Mouse (Mus musculus) intestine, embryonic 16.5 days (tissue): ENCODE measurements around the gene Gramd4. TPM values are rescaled to one million over a fixed set of nuclear protein-coding genes. Genes with fewer than 3 reads are reported as not detected.
"Not testable (repeated sequence)": the region's sequence is repeated elsewhere in the genome, so short reads cannot be mapped to it uniquely, and the experiment has no call there.

Experiments
- ATAC-seq: fragments of 200-750 bp; cut with Nextera tagmentation; 2 replicates; pipeline ENCODE4 v1.8.0; 2017; ENCODE audit warnings: moderate TSS enrichment, moderate library complexity
- H3K27ac ChIP-seq: fragments of 300-500 bp; sonication (generic); 2 replicates; pipeline ENCODE4 v1.5.1; 2014; ENCODE audit warnings: mild to moderate bottlenecking, low read length
- H3K27me3 ChIP-seq: fragments of 300-500 bp; sonication (generic); replicated peaks from 2 replicates; pipeline ENCODE4 v1.6.1; 2014; ENCODE audit warnings: low read length, control low read depth, mixed read lengths; ENCODE audit not compliant: control insufficient read depth, insufficient read depth
- H3K36me3 ChIP-seq: fragments of 300-500 bp; sonication (generic); 2 replicates; pipeline ENCODE4 v1.6.1; 2014; ENCODE audit warnings: low read length, control low read depth; ENCODE audit not compliant: control insufficient read depth, insufficient read depth
- H3K4me1 ChIP-seq: fragments of 300-500 bp; sonication (generic); 2 replicates; pipeline ENCODE4 v1.6.1; 2014; ENCODE audit warnings: low read length, control low read depth, mixed read lengths; ENCODE audit not compliant: control insufficient read depth, insufficient read depth
- H3K4me2 ChIP-seq: fragments of 300-500 bp; sonication (generic); 2 replicates; pipeline ENCODE4 v1.6.1; 2014; ENCODE audit warnings: low read depth, low read length, control low read depth
- H3K4me3 ChIP-seq: fragments of 300-500 bp; sonication (generic); 2 replicates; pipeline ENCODE4 v1.5.1; 2014; ENCODE audit warnings: mild to moderate bottlenecking, low read length
- H3K9ac ChIP-seq: fragments of 300-500 bp; sonication (generic); 2 replicates; pipeline ENCODE4 v1.6.1; 2014; ENCODE audit warnings: low read depth, low read length
- H3K9me3 ChIP-seq: fragments of 300-500 bp; sonication (generic); 2 replicates; pipeline ENCODE4 v1.6.1; 2016; ENCODE audit warnings: low read length, control low read depth; ENCODE audit not compliant: control insufficient read depth
- WGBS: fragments of 180-500 bp; shearing (Covaris S2); extraction: QIAGEN DNeasy Blood & Tissue Kit; methylation state at CpG from one replicate; pipeline ENCODE4 v1.1.7; 2014; 5-methylcytosine and 5-hydroxymethylcytosine counted together
- polyA plus RNA-seq: library from polyadenylated mRNA; unstranded; fragments of >200 nt; fragmentation: Nextera tagmentation; extraction: Ambion mirVana; gene quantifications from 2 replicates; pipeline ENCODE4 v1.2.1, GENCODE M21; 2015

Gramd4 gene
- polyA plus RNA-seq, 1 experiment from 2014 or later = 9.1 TPM

GRCm38 (mm10) chr15:86041421-86041820, 16.1 kb upstream of the Gramd4 start:
- no peak overlapping the region for H3K4me3 ChIP-seq
- no peak overlapping the region for H3K9ac ChIP-seq
- H3K4me1 ChIP-seq = no peaks in the 10 kb centered on the region
- H3K27ac ChIP-seq = no peak overlapping the region
- peaks cover 17% of the 10 kb centered on the region; the same call in 1 of the 2 replicates for H3K27me3 ChIP-seq
- WGBS = 87% methylated on average over 5 of the region's 5 CpGs
- no peak overlapping the region for H3K4me2 ChIP-seq
- no peak for ATAC-seq
- no peaks in the 10 kb centered on the region for H3K36me3 ChIP-seq
- no peaks in the 10 kb centered on the region for H3K9me3 ChIP-seq

GRCm38 (mm10) chr15:86042364-86042763, 15.1 kb upstream of the Gramd4 start:
- 32% methylated on average over 4 of the region's 4 CpGs for WGBS
- H3K27me3 ChIP-seq = peaks cover 17% of the 10 kb centered on the region; the same call in 1 of the 2 replicates
- no peaks in the 10 kb centered on the region for H3K9me3 ChIP-seq
- no peak overlapping the region for H3K9ac ChIP-seq
- H3K4me1 ChIP-seq = no peaks in the 10 kb centered on the region
- no peak overlapping the region for H3K4me2 ChIP-seq
- H3K4me3 ChIP-seq = no peak overlapping the region
- H3K36me3 ChIP-seq = no peaks in the 10 kb centered on the region
- no peak overlapping the region for H3K27ac ChIP-seq
- ATAC-seq = peak; percentile 40; the same call in 1 of the 2 replicates

GRCm38 (mm10) chr15:86049510-86049909, 8.0 kb upstream of the Gramd4 start:
- Histone ChIP-seq H3K27me3 (no peaks in the 10 kb centered on the region), H3K4me3 (no peak overlapping the region), H3K9me3 (no peaks in the 10 kb centered on the region), H3K4me2 (no peak overlapping the region), H3K4me1 (no peaks in the 10 kb centered on the region), H3K36me3 (no peaks in the 10 kb centered on the region), H3K9ac (no peak overlapping the region), H3K27ac (no peak overlapping the region)
- 85% methylated on average over 3 of the region's 3 CpGs for WGBS
- ATAC-seq = no peak

- no peak overlapping the region for H3K9ac ChIP-seq
- no peak overlapping the region for H3K27ac ChIP-seq
- no peaks in the 10 kb centered on the region for H3K4me1 ChIP-seq
- no peak overlapping the region for H3K4me2 ChIP-seq
- no peaks in the 10 kb centered on the region for H3K27me3 ChIP-seq
- H3K9me3 ChIP-seq = no peaks in the 10 kb centered on the region
- whole genome bisulfite sequencing = 84% methylated on average over 4 of the region's 4 CpGs
- no peaks in the 10 kb centered on the region for H3K36me3 ChIP-seq
- ATAC-seq = no peak
- no peak overlapping the region for H3K4me3 ChIP-seq
These were observed 7.2 kb upstream of the Gramd4 start for GRCm38 (mm10) chr15:86050170-86050743.

- Histone ChIP-seq H3K4me2 (no peak overlapping the region), H3K27me3 (no peaks in the 10 kb centered on the region), H3K27ac (no peak overlapping the region), H3K36me3 (no peaks in the 10 kb centered on the region), H3K9ac (no peak overlapping the region), H3K4me1 (no peaks in the 10 kb centered on the region), H3K9me3 (no peaks in the 10 kb centered on the region), H3K4me3 (no peak overlapping the region)
- WGBS = 79% methylated on average over 10 of the region's 10 CpGs
- no peak; the same call in 1 of the 2 replicates for ATAC-seq
These were observed 6.3 kb upstream of the Gramd4 start for GRCm38 (mm10) chr15:86051152-86051551.

DNA sequence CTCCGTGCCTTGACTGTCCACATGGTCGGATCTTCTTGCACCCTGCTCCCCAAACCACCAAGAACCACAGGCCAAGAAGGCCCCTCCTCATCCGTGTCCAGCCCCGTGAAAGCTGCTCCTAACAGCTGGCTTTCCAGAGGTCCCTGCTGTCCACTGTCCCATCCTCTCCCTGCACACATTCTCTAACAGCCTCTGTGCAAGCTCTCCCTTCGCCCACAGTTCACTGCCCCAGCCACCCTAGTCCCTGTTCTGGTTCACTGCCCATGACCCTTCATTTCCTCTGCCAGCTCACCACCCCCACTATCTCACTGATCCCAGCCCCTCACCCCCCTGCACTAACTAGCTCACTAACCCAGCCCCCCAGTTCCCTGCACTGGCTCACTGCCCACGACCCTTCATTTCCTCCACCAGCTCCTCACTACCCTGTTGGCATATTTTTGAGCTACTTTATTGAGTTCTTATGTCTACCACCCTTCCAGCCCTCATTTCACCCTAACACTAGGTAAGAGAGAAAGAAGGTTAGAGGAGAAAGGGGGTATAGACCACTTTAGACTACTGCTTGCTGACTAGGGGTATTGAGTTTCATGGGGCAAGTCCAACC, 5.5 kb upstream of the Gramd4 start:
- WGBS = 63% methylated on average over 6 of the region's 6 CpGs
- Histone ChIP-seq H3K4me3 (no peak overlapping the region), H3K9me3 (no peaks in the 10 kb centered on the region), H3K27me3 (no peaks in the 10 kb centered on the region), H3K9ac (no peak overlapping the region), H3K36me3 (no peaks in the 10 kb centered on the region), H3K27ac (no peak overlapping the region), H3K4me1 (no peaks in the 10 kb centered on the region), H3K4me2 (no peak overlapping the region)
- ATAC-seq = no peak

DNA sequence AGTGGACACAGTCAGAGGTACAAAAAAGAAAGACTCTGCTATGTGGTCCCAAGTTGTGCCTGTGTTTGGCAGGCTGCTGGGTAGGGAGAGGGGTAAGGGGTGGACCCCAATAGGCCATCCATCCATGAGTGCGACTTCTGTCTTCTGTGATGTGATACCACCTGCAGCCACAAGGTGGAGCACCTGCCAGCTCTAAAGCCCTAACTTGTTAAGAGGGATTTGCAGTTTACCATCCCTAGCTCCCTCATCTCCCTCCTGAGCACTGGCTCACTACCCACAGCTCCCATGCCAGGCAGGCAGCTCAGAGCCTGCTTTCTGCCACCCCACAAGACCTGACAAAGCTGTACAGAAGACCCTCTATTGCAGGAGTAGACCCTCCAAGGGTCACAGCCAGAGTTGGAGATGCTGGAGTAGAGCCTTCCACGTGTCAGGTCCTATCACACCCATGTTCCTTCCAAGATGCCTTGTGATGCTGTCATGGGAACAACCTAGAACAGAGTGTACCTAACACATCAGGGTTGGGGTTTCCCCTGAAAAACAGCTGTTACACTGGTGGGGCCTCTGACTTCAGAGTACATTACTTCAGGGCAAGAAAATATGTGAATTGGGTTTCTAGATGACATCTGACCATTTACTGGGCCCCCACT, 3.5 kb upstream of the Gramd4 start:
- Histone ChIP-seq H3K27me3 (no peaks in the 10 kb centered on the region), H3K9ac (no peak overlapping the region), H3K9me3 (no peaks in the 10 kb centered on the region), H3K4me3 (no peak overlapping the region), H3K27ac (no peak overlapping the region), H3K36me3 (no peaks in the 10 kb centered on the region), H3K4me1 (peaks cover 12% of the 10 kb centered on the region), H3K4me2 (no peak overlapping the region)
- WGBS = 38% methylated on average over 2 of the region's 2 CpGs
- no peak for ATAC-seq

DNA sequence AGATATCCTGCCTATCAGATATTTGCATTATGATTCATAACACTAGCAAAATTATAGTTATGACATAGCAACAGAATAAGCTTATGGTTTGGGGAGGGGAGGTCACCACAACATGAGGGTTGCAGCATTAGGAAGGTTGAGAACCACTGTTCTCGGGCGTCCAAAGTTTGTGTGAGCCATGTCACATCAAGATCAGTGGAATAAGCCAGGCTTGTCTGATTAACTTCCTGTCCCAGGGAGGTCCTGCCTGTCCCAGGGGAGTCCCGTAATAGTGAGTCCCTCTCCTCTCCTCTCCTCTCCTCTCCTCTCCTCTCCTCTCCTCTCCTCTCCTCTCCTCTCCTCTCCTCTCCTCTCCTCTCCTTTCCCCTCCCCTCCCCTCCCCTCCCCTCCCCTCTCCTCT, 2.6 kb upstream of the Gramd4 start:
- not testable (repeated sequence) for ATAC-seq, H3K9me3 ChIP-seq, H3K36me3 ChIP-seq, H3K9ac ChIP-seq, H3K27ac ChIP-seq, H3K27me3 ChIP-seq, H3K4me2 ChIP-seq, H3K4me3 ChIP-seq
- H3K4me1 ChIP-seq = peaks cover 20% of the 10 kb centered on the region
- WGBS = 71% methylated on average over 3 of the region's 3 CpGs

GRCm38 (mm10) chr15:86056221-86056760, 1.2 kb upstream of the Gramd4 start:
- Histone ChIP-seq H3K27me3 (no peaks in the 10 kb centered on the region), H3K4me1 (peaks cover 26% of the 10 kb centered on the region), H3K9ac (no peak overlapping the region), H3K27ac (no peak overlapping the region), H3K4me2 (no peak overlapping the region), H3K4me3 (no peak overlapping the region), H3K36me3 (no peaks in the 10 kb centered on the region), H3K9me3 (no peaks in the 10 kb centered on the region)
- whole genome bisulfite sequencing = 82% methylated on average over 5 of the region's 5 CpGs
- no peak for ATAC-seq
